Mouse (Mus musculus): ENCODE data around the gene Pacs1.

DNA sequence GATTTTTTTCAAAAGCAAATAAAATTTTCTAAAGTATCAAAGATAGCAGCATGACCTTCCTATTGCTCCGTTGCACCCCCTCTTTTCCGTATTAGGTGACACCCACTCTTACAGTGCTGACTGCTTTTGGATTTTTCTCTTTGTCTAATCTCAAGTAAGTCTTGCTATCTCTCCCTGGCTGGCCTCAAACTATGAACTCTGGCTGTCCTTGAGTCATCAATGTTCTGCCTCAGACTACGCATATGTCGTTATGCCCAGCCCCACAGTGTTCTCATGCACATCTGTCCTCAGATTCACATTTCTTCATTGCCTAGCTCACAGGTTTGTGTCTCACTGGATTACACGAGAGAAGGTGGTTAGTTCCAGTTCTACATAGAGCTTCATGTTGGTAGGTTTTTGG is 3.5 kb downstream of the Pacs1 start:
- TF ChIP-seq CHD2 (IDR thresholded peaks at IDR 0.05; ENCODE audit: low read depth, low read length) (no peak), HCFC1 (IDR thresholded peaks at IDR 0.05; ENCODE audit: borderline replicate concordance, insufficient read depth, low read length) (no peak), MAFK (IDR thresholded peaks at IDR 0.05; ENCODE audit: insufficient read depth, low read depth, low read length) (no peak), ZNF384 (IDR thresholded peaks at IDR 0.05; ENCODE audit: low read depth, low read length) (no peak), ZC3H11A (IDR thresholded peaks at IDR 0.05; ENCODE audit: borderline replicate concordance, low read depth, low read length) (no peak)
